Mouse (Mus musculus): ENCODE measurements around the gene Trabd2b. TPM values are rescaled to one million over a fixed set of nuclear protein-coding genes. Genes with fewer than 3 reads are reported as not detected.

Gene Trabd2b
- polyA plus RNA-seq, 1 experiment from 2014 or later, result 2.4 TPM

- TF ChIP-seq EP300 (IDR thresholded peaks at IDR 0.05), result no peak
- no peak for TF ChIP-seq CTCF (IDR thresholded peaks at IDR 0.05)
- 48% methylated on average over 11 of the region's 11 CpGs for WGBS
- Histone ChIP-seq H3K4me2 (replicated peaks; ENCODE audit: low read depth, low read length) (0 out of 2 replicates have a peak overlapping the region, but pooled peaks have one; percentile 5), H3K9me3 (ENCODE audit: low read length) (no peaks in the 10 kb centered on the region), H3K36me3 (ENCODE audit: insufficient read depth, low read length) (no peaks in the 10 kb centered on the region), H3K27me3 (replicated peaks; ENCODE audit: insufficient read depth, low read length) (peaks cover 8% of the 10 kb centered on the region; the same call in 1 of the 2 replicates), H3K9ac (replicated peaks; ENCODE audit: low read depth) (no peak overlapping the region), H3K4me3 (ENCODE audit: low read depth, low read length) (no peak overlapping the region), H3K27ac (ENCODE audit: low read length) (no peak overlapping the region), H3K4me1 (ENCODE audit: insufficient read depth, low read depth, low read length) (0 out of 2 replicates have a peak, but pooled peaks cover 2% of the 10 kb centered on the region)
- no peak for DNase-seq (ENCODE audit: low spot score)
- ATAC-seq, result no peak
These were observed 3.9 kb downstream of the Trabd2b start for GRCm38 (mm10) chr4:114410443-114410842.

- DNase-seq (ENCODE audit: low spot score) (no peak), ATAC-seq (no peak)
- no peak for TF ChIP-seq CTCF (IDR thresholded peaks at IDR 0.05)
- TF ChIP-seq EP300 (IDR thresholded peaks at IDR 0.05), result no peak
- Histone ChIP-seq H3K27me3 (replicated peaks; ENCODE audit: insufficient read depth, low read length) (peaks cover 7% of the 10 kb centered on the region; the same call in 1 of the 2 replicates), H3K9me3 (ENCODE audit: low read length) (no peaks in the 10 kb centered on the region), H3K27ac (ENCODE audit: low read length) (no peak overlapping the region), H3K36me3 (ENCODE audit: insufficient read depth, low read length) (no peaks in the 10 kb centered on the region), H3K4me1 (ENCODE audit: insufficient read depth, low read depth, low read length) (0 out of 2 replicates have a peak, but pooled peaks cover 2% of the 10 kb centered on the region), H3K4me3 (ENCODE audit: low read depth, low read length) (no peak overlapping the region), H3K9ac (replicated peaks; ENCODE audit: low read depth) (no peak overlapping the region), H3K4me2 (replicated peaks; ENCODE audit: low read depth, low read length) (0 out of 2 replicates have a peak overlapping the region, but pooled peaks have one; percentile 5)
- WGBS, result 49% methylated on average over 9 of the region's 9 CpGs
These were observed 4.6 kb downstream of the Trabd2b start for GRCm38 (mm10) chr4:114410958-114411661.

DNA sequence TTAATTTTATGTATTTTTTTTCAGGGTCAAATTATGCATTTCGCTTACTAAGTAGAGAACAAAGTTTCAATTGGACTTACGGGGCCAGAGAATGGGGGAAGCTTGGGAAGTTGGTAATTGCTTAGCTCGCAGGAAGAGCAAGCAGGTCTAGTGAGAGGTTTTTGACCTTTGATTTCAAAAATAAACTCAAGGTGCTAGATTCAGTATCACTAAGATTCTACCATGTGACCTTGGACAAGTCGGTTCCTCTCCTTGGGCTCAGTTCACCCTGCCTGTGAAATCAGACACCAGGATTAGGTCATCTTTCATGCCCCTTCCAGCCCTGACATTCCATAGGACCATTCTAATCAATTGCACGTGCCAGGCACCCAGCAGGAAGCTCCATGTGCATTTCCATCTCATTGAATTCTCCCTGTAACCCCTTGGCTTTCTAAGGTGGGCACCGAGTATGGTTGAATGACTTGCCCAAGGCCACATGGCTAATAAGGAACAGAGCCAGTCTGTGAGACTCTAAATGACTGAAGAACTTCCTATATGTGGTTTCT is 5.4 kb downstream of the Trabd2b start:
- no peak for ATAC-seq
- TF ChIP-seq EP300 (IDR thresholded peaks at IDR 0.05) (no peak), CTCF (IDR thresholded peaks at IDR 0.05) (no peak)
- H3K27me3 ChIP-seq (replicated peaks; ENCODE audit: insufficient read depth, low read length), result no peaks in the 10 kb centered on the region; the same call in 1 of the 2 replicates
- H3K27ac ChIP-seq (ENCODE audit: low read length), result no peak overlapping the region
- H3K9me3 ChIP-seq (ENCODE audit: low read length), result no peaks in the 10 kb centered on the region
- H3K36me3 ChIP-seq (ENCODE audit: insufficient read depth, low read length), result no peaks in the 10 kb centered on the region
- H3K4me3 ChIP-seq (ENCODE audit: low read depth, low read length), result no peak overlapping the region
- H3K4me2 ChIP-seq (replicated peaks; ENCODE audit: low read depth, low read length), result no peak overlapping the region
- no peak overlapping the region for H3K9ac ChIP-seq (replicated peaks; ENCODE audit: low read depth)
- H3K4me1 ChIP-seq (ENCODE audit: insufficient read depth, low read depth, low read length), result 0 out of 2 replicates have a peak, but pooled peaks cover 2% of the 10 kb centered on the region
- 60% methylated on average over 6 of the region's 6 CpGs for WGBS
- DNase-seq (ENCODE audit: low spot score), result no peak

DNA sequence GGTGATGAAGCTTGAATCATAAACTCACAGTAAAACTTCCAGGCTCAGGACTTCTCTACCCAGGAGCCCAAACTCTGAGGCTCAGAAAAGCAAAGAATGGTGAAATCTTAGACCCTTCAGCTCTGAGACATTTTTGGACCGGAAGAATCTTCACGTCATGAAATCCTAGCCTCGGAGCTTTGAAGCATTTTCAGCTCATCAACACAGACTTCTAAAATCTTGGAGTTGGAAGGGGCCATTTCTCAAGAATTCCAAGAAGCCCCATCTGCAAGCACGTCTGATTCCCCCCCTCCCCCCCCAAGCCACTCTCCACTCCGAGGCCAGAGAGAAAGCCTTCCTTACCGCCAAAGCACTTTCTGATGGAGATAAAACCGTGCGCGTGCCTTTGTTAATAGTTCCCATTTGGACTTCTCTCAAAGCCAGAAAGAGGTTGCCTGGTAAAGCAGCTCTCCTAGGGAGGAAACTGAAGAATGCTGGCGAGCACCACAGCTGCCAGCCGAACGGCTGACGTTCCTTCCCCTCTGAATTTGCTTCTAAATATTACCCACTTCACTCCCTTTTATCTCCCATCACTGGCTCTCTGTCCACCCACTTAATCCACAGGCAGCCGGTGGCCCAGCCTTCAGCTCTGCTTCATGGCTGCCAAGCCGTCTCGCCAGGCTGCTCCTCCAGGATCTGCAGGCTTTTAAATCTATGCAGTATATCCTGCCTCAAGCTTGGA is 9.6 kb downstream of the Trabd2b start:
- Histone ChIP-seq H3K4me1 (ENCODE audit: insufficient read depth, low read depth, low read length) (no peaks in the 10 kb centered on the region), H3K4me3 (ENCODE audit: low read depth, low read length) (no peak overlapping the region), H3K27ac (ENCODE audit: low read length) (peak overlapping the region; percentile 65), H3K4me2 (replicated peaks; ENCODE audit: low read depth, low read length) (no peak overlapping the region; the same call in 1 of the 2 replicates), H3K9ac (replicated peaks; ENCODE audit: low read depth) (no peak overlapping the region), H3K27me3 (replicated peaks; ENCODE audit: insufficient read depth, low read length) (no peaks in the 10 kb centered on the region), H3K9me3 (ENCODE audit: low read length) (no peaks in the 10 kb centered on the region), H3K36me3 (ENCODE audit: insufficient read depth, low read length) (no peaks in the 10 kb centered on the region)
- ATAC-seq, result peak; percentile 62
- no peak for TF ChIP-seq CTCF (IDR thresholded peaks at IDR 0.05)
- no peak for TF ChIP-seq EP300 (IDR thresholded peaks at IDR 0.05)
- 20% methylated on average over 16 of the region's 16 CpGs for WGBS
- peak; percentile 74 for DNase-seq (ENCODE audit: low spot score)

- H3K4me2 ChIP-seq (replicated peaks; ENCODE audit: low read depth, low read length), result no peak overlapping the region
- H3K9ac ChIP-seq (replicated peaks; ENCODE audit: low read depth), result no peak overlapping the region
- H3K9me3 ChIP-seq (ENCODE audit: low read length), result no peaks in the 10 kb centered on the region
- no peak overlapping the region for H3K4me3 ChIP-seq (ENCODE audit: low read depth, low read length)
- TF ChIP-seq CTCF (IDR thresholded peaks at IDR 0.05), result no peak
- TF ChIP-seq EP300 (IDR thresholded peaks at IDR 0.05), result no peak
- H3K27ac ChIP-seq (ENCODE audit: low read length), result no peak overlapping the region
- DNase-seq (ENCODE audit: low spot score) (no peak), ATAC-seq (no peak)
- WGBS, result 55% methylated on average over 2 of the region's 2 CpGs
- H3K36me3 ChIP-seq (ENCODE audit: insufficient read depth, low read length), result no peaks in the 10 kb centered on the region
- no peaks in the 10 kb centered on the region for H3K4me1 ChIP-seq (ENCODE audit: insufficient read depth, low read depth, low read length)
- no peaks in the 10 kb centered on the region for H3K27me3 ChIP-seq (replicated peaks; ENCODE audit: insufficient read depth, low read length)
These were observed 13.6 kb downstream of the Trabd2b start for GRCm38 (mm10) chr4:114420154-114420553.

DNA sequence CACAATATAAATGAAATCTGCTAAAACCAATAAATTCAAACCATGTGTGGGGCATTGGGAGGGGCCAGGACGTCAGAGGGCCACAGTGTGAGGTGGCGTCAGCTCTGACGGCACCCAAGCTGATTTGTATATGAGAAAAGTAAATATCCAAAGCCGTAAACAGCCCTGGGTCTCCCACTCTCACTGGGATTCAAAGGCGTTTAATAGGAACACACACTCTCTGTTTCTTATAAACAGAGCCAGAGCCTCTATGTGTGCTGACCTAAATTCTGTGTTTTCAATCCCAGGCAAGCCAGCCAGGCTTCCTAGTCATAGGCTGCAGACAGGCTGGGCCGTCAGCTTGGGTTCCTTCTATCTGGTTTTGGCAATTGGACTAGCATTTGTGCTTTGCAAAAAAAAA is 16.6 kb downstream of the Trabd2b start:
- no peak for TF ChIP-seq CTCF (IDR thresholded peaks at IDR 0.05)
- no peak for TF ChIP-seq EP300 (IDR thresholded peaks at IDR 0.05)
- no peaks in the 10 kb centered on the region for H3K9me3 ChIP-seq (ENCODE audit: low read length)
- no peaks in the 10 kb centered on the region for H3K36me3 ChIP-seq (ENCODE audit: insufficient read depth, low read length)
- no peak overlapping the region for H3K4me3 ChIP-seq (ENCODE audit: low read depth, low read length)
- no peaks in the 10 kb centered on the region for H3K27me3 ChIP-seq (replicated peaks; ENCODE audit: insufficient read depth, low read length)
- H3K9ac ChIP-seq (replicated peaks; ENCODE audit: low read depth), result no peak overlapping the region
- DNase-seq (ENCODE audit: low spot score) (no peak), ATAC-seq (peak; percentile 75)
- no peak overlapping the region for H3K27ac ChIP-seq (ENCODE audit: low read length)
- no peak overlapping the region for H3K4me2 ChIP-seq (replicated peaks; ENCODE audit: low read depth, low read length)
- WGBS, result 52% methylated on average over 6 of the region's 6 CpGs
- no peaks in the 10 kb centered on the region for H3K4me1 ChIP-seq (ENCODE audit: insufficient read depth, low read depth, low read length)

Data from lung, postnatal 0 days (tissue).